Mouse (Mus musculus): ENCODE data around the gene Copz1.
"Not testable (repeated sequence)": the region's sequence is repeated elsewhere in the genome, so short reads cannot be mapped to it uniquely, and the experiment has no call there.

The Copz1 gene

DNA sequence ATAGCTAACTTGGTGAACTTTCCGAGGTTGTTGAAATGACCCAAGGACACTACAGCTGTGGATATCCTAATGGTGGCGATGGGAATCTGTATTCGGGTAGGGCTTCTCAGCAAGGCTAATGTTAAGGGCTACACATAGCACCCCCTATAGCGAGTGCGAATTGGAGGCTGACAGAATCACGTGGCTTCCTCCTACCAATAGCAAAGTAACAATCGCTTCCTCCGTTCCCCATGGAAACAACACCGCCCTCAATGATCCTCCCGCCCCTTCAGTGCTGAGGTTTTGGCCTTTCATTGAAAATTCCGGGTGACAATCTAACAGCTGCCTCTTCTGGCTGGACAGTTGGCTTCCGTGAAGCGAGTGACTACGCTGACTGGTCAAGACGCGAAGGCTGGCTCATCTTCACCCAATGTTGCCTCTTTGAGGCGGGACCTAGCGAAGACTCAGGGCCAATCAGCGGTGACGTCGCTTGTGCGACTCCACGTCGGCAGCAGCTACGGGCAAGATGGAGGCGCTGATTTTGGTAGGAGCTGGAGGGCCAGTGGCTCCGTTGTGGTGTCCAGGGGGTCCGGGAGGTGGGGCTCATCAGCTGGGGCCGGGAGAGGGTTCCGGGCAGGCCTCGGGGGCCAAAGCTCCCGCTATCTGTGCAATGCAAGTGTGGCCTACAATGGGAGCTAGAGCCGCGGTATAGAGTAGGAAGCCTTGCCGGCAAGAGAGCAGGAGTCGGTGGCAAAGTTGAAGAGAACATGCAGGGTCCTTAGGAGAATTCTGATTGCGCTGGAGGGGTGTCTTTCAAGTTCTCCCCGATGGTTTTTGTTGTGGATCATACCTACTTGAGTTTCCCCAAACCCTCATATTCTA lies at the start of gene Copz1:
TSS of gene Copz1 (plus strand) at position 296 of the 861 bp plus-strand sequence.
- DNase-seq (ENCODE audit: low spot score), result peak; percentile 100

DNA sequence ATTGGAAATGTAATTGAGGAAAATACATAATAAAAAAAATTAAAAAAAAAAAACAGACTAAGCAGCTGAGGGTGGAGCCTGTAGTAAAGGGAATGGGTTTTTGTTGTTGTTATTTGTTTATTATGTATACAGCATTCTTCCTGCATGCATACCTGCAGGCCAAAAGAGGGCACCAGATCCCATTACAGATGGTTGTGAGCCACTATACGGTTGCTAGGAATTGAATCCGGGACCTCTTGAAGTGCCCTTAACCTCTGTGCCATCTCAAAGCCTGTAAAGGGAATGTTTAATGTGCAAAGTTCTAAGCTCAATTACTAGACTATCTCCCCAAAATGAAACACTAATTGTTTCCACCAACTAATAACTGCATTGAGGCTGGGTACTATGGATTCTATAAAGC lies 48.4 kb upstream of the Copz1 start:
- DNase-seq (ENCODE audit: low spot score), result no peak

DNA sequence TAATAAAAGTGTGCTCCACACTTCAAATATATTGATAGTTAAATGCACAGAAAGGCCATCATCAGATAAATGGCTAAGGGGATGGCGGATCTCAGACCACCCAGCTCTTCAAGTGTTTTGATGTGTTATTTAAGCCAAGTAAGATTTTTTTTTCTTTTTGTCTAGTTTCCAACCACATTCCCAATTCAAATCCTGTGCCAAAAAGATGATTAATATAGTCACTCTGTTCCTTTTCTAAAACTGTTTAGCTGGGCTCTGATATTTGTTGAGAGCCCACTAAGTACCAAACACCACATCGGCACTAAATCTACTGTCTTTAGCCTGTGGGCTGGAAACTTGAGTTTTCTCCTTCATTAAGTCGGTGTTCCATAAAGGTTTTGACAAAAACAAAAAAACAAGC lies 45.5 kb upstream of the Copz1 start:
- DNase-seq (ENCODE audit: low spot score), result no peak

DNA sequence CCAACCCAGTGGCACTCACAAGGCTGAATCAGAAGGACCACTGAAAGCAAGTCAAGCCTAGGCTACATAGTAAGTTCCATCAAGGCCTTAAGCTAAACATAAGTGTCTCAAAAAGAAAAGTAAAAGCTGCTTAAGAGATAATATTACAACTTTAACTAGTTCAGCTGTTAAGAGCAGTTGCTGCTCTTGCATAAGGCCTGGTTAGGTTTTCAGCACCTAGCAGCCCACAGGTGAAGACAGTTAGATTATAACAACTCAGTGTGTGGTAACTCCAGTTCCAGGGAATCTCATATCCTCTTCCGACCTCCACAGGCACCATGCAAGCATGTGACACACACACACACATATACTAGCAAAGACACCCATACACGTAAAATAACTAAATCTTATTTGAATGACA lies 44.9 kb upstream of the Copz1 start:
- no peak for DNase-seq (ENCODE audit: low spot score)

DNA sequence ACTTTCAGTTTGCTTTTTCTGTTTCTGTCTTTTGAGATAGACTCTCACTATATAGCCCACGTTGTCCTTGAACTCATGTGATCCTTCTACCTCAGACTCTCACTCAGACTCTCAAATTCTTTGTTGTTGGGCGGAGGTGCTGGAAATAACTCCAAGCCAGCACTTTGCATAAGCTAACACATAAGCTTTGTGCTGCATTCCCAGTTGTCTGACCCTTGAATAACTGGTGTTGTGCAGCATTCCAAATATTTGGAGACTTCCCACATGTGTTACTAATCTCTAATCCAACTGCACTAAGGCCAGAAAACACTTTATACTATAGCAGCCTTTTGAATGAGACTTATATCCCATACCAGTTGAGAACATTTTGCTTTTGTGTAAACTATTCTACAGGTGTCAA lies 43.6 kb upstream of the Copz1 start:
- no peak for DNase-seq (ENCODE audit: low spot score)

DNA sequence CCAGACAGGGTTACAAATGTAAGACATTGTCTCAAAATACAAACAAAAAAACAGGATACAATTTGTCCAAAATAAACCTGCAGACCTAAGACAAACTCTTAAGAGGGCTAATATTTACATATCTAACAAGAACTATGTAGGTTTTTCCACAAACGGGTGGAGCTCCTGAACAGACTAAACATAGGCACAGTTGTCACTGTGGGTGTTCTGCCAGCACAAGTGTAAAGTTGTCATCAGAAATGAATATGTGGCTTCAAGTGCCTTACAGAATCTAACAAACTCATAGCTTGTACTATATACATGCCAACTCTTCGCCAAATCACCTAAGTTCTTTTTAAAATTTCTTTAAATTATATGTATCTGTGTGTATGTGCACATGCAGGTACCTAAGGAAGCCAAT lies 39.4 kb upstream of the Copz1 start:
- no peak for DNase-seq (ENCODE audit: low spot score)

DNA sequence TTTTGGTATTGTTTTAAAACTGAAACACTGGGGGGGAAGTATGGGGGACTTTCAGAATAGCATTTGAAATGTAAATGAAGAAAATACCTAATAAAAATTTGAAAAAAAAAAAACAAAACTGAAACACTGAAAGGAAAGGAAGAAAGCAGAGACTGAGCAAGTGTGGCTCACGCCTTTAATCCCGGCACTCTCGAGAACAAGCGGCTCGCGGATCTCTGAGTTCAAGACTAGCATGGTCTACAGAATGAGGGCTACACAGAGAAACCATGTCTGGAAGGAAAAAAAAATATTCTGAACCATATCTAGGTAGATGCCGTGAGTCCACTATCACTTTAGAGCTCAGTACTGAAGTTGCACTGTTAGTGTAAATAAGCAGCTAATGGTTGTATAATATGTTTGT lies 35.2 kb upstream of the Copz1 start:
- no peak for DNase-seq (ENCODE audit: low spot score)

DNA sequence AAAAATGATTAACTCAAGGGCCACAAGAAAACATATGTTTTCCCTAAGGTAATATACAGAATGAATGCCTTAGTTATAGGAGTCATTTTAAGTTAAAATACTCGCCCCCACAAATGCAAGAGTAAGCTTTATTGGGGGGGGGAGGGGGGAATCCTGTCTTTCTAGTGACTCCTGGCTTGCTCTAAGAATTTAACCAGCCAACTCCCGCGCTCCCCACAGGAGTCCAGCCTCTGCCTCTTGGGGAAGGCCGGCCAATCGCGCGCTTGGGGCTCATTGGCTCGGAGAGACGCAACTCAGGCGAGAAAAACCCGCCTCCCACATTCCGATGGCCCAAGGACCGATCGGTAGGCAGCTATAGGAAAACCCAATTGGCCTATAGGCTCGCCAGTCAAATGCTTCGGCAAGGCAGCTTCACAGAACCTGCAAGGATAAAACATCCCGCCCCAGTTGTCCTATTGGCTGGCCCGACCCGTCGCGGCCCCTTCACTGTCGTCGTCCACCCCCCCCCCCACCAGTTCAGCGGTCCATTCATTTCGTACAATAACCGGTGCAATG lies 33.3 kb upstream of the Copz1 start:
- DNase-seq (ENCODE audit: low spot score), result peak; percentile 97

DNA sequence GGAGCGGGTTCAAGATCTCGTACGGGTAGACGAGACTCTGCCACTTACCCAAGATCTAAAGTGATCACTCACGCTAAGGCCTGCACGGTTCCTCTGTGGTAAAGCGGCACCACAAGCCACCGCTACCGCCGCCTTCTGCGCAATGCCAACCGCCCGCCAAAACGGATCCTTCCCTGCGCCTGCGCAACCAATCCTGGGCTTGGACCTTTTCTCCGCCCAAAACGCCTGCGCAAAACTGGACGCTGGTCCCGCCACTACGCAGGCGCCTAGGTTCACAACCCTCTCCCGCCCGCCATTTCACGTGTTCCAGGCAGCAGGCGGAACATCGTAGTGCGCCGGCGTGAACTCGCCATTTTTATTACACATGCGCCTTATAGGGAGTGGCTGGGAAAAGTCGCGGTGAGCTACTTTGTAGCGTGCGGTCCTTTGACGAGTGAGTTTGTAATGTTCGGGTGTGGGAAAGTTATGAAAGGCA lies 32.8 kb upstream of the Copz1 start, which contains the start of gene Cbx5:
TSS of gene Cbx5 (minus strand) at position 132 of the 475 bp plus-strand sequence.
- peak; percentile 97 for DNase-seq (ENCODE audit: low spot score)

DNA sequence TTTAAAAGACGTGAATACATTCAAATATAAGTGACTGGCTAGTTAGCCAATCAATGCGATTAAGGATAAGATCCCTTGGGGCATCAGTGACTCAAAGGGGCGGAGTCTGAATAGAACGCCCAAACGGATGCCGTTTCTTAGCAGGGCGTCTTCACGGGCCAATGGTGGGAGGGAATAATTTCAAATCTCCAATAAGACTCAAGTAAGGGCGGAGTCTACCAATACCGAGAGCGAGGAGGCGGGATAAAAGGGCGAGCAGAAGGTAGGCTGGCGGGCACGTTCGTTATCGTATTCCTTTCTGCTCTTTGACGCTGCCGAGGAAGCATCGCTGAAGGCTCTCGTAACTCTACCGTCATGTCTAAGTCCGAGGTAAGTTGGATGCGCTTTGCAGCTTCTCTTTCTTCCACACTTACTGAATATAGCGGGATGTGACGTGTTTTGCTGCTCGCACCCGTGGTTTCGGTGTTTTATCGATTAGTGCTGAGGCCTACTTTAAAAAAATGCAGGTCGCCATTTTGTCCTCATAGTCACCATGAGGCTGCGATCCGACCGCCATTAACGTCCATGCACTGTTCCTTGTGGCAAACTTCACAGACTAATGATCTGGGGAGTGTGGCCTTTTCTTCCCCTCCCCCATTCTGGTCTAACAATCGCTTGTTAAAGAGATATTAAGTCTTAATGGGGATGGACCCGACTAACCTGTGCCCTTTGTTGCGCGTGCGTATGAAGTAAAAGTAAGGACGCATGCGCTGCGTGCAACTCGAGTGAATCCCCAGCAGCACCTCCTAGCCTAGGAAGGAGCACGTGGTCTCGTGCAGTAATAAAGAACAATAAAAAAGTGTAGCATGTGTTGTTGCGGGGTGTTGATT lies 32.1 kb upstream of the Copz1 start, which contains the start of gene Hnrnpa1:
TSS of gene Hnrnpa1 (plus strand) at position 273 of the 869 bp plus-strand sequence.
- peak; percentile 99 for DNase-seq (ENCODE audit: low spot score)

DNA sequence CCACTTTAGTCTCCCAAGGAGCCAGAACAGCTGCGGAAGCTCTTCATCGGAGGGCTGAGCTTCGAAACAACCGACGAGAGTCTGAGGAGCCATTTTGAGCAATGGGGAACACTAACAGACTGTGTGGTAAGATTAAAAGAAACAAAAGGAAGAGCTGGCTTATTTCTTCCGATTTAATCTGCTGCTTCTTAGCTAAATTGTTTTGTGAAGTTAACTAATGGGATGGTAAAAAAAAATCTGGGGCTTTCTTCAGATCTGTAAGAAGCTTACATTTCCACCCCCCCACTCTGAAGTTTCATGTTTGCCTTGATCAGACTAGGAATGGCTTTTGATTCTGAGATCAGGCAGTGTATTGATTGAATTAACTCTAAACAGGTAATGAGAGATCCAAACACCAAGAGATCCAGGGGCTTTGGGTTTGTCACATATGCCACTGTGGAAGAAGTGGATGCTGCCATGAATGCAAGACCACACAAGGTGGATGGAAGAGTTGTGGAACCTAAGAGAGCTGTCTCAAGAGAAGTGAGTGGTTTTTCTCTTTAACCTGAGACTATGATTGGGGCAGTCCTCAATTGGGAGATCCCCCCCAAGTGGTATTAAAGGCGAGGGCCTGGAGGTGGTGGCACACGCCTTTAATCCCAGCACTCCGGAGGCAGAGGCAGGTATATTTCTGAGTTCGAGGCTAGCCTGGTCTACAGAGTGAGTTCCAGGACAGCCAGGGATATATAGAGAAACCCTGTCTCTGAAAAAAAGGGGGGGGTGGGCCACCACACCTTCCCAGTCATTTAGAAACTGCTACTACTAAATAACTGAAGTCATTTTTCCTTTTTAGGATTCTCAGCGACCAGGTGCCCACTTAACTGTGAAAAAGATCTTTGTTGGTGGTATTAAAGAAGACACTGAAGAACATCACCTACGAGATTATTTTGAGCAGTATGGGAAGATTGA lies 31.2 kb upstream of the Copz1 start:
- not testable (repeated sequence) for DNase-seq (ENCODE audit: low spot score)

DNA sequence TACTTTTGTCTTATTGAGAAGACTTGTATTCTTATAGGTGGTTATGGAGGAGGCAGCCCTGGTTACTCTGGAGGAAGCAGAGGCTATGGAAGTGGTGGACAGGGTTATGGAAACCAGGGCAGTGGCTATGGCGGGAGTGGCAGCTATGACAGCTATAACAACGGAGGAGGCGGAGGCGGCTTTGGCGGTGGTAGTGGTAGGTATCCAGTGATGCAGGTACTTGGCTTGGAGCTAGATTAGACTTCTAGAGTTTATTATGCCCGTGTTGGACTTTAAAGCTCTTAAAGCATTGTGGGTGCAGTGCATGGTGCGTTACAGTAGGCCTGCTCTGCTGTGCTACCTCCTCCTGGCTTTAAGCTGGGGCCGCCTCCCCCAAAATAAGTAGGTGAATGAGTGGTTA lies 29.6 kb upstream of the Copz1 start:
- no peak for DNase-seq (ENCODE audit: low spot score)

DNA sequence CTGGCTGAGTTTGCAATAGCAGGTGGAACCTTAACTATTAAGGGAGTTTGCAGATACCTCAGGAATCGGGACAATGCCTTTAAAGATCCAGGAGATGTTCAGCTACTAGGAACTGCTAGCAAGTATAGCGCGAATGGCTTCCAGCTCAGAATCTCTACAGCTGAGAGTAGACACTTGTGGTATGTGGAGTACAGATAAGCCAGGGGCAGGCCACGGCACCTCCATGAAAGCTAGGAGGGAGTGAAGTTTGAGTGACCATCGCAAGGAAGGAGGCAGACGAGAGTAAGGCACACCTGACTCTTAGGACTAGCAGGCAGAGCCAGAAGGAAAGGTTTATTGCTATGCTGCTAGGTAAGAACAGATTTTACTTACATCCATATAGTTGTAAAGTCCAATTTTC lies 26.9 kb upstream of the Copz1 start:
- DNase-seq (ENCODE audit: low spot score), result no peak

DNA sequence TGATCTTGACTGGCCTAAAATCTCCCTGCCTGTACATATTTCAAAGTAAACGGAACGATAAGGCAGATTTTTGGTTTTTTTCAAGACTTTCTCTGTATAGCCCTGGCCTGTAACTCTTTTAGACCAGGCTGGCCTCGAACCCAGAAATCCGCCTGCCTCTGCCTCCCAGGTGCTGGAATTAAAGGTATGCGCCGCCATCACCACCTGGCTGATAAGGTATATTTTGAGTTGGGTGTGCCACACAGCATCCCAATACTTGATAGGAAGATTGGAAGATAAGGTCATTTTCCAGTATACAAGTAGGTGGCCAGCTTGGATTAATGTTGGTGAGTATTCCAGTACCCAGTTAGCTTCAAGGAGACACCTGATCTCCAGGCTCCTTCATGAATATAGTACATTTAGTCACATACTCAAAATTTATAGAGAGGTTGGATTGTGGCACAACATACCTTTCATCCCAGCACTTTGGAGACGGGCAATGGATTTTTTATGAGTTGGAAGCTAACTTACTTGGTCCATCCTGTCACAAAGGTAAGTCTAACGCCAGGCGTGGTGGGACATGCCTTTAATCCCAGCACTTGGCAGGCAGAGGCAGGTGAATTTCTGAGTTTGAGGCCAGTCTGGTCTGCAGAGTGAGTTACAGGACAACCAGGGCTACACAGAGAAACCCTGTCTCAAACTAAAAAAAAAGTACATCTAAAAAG lies 25.3 kb upstream of the Copz1 start:
- DNase-seq (ENCODE audit: low spot score), result no peak

DNA sequence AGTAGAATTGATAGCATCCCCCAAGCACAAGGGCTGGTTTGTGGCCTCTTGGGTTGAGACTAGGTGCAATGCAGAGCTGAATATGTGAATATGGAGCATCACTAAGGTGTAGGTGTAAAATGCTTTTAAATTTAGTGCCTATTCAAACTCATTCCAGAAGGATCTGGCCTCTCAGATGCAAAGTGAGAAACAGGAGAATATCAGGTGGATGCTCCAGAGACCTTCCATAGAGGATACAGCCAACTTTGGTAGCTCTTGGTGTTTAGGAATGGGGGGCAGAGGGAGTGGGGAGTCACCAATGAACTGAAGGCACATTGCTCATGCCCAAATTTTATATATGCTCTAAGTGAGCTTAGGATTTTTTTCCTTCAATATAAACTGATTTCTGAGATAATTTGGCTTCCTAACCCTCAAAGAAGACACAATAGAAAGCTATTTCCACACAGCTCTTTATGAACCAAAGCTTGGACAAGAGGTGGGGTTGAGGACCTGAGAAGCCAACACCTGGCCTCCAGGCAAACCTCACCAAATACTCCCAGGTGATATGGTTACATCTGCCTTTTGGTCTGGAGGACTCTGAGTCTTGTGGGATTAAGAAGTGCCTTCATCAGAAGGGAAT lies 24.6 kb upstream of the Copz1 start:
- no peak for DNase-seq (ENCODE audit: low spot score)

DNA sequence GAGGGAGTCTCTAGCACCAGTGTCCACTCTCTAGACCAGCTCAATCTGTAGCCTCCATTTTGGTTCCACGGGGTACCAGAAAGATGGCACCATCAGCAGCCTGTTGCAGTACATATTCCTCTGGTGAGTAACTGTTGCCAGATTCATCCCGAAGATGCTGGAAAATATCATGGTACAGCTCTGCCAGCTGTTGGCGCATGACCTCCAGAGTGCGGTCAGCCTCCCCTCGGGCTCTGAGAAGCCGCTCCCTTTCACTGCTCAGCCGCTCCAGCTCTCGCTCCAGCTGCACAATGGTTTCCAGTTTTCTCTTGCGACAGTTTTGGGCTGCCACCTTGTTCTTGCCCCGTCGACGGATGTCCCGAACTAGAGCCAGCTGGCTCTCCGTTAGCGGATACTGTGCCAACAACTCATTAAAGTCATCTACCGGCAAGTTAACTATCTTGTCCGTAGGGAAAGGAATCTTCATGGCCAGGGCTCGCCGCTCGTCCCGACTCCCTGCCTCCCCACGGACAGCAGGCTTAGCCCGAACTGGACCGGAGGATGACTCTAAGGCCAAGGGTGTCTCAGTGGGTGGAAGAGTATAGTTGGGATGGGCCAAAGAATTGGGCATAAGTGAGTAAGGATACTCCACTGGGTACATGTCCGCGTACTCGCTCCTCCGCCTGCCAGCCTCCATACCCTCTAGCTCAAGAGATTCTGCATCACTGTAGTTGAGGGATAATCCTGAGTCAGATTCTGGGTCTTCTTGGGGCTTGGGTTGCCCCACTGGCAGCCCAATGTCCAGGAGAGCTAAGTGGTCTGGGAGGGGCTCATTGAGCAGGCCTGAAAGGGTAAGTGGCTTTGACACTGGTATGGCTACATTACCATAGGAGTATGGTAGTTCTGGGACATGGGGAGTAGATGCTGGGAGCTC lies 23.9 kb upstream of the Copz1 start:
- peak; percentile 37 for DNase-seq (ENCODE audit: low spot score)

DNA sequence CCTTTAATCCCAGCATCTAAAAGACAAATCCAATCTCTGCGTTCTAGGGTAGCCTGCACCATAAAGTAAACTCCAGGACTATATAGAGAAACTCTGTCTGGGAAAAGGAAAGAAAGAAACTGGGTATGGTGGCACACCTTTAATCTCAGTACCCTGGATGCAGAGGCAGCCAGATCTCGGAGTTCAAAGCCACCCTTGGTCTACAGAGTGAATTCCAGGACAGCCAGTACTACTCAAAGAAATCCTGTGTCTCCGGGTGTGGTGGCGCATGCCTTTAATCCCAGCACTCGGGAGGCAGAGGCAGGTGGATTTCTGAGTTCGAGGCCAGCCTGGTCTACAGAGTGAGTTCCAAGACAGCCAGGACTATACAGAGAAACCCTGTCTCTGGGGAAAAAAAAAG lies 23.0 kb upstream of the Copz1 start:
- DNase-seq (ENCODE audit: low spot score), result not testable (repeated sequence)

DNA sequence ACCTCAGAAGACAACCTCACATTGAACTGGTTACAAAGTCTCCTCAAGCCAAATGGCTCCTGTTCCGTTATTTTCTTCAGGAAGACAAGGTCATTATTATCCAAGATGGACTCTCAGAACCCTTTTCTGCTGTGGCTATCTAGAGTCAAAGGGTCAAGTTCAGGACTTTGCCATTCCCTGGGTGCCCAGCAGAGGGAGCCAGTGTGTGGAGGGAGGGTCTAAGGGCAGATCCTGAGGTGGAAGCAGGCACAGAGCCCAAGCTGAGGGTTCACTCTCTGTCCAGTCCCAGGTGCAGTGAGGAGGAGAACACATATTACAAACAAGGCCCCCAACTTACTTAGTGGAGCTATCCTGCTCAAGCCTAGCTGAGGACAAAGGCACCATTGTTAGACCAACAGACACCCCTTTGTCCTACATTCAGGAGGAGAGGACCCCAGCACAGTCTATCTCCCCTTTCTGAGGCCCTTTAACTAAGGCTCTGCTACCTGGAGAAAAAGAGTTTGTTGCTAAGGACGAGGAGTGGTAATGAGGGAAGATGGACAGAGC lies 22.2 kb upstream of the Copz1 start:
- peak; percentile 79 for DNase-seq (ENCODE audit: low spot score)

DNA sequence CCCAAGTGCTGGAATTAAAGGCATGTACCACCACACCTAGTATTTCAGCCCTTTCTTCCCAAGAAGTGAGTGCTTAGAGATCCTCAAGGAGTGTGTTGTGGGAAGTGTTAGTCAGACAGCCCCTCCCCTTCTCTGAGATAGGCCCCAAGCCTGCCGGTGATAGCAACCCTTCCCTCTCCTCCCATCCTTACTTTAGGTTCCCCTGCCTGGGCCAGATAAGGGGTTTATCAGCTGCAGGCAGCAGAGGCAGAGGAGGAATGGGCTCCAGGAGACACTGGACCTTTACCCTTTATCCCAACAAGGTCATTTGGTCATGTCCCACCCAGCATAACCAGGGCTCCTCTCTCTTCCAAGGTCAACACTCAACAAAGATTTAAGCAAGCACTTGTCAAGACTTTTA lies 20.9 kb upstream of the Copz1 start:
- no peak for DNase-seq (ENCODE audit: low spot score)

Measured in embryo, embryonic 10 days (tissue).